Mouse (Mus musculus) liver, embryonic 14.5 days (tissue): ENCODE results near the gene Olfr464. TPM values are rescaled to one million over a fixed set of nuclear protein-coding genes. Genes with fewer than 3 reads are reported as not detected.

ENCODE experiments used
- ATAC-seq: fragments of 200-750 bp; cut with Nextera tagmentation; 2 replicates; pipeline ENCODE4 v1.8.0; 2017; ENCODE audit warnings: moderate number of reproducible peaks, mild to moderate bottlenecking, moderate library complexity; ENCODE audit not compliant: insufficient read depth
- DNase-seq, 3 experiments: peaks; one replicate each; pipeline ENCODE4 v3.0.0-alpha.2; 2012 to 2013; ENCODE audit warnings: low read depth in 3 of 3, low spot score in 3 of 3
- H3K27ac ChIP-seq: fragments of 300-500 bp; sonication (generic); 2 replicates; pipeline ENCODE4 v1.5.1; 2014; ENCODE audit warnings: moderate library complexity, mild to moderate bottlenecking, control low read depth, inconsistent platforms
- H3K27me3 ChIP-seq: fragments of 300-500 bp; sonication (generic); 2 replicates; pipeline ENCODE4 v1.6.1; 2014; ENCODE audit warnings: mild to moderate bottlenecking, low read length, moderate library complexity; ENCODE audit not compliant: control insufficient read depth, insufficient read depth
- H3K36me3 ChIP-seq: fragments of 300-500 bp; sonication (generic); replicated peaks from 2 replicates; pipeline ENCODE4 v1.6.1; 2014; ENCODE audit warnings: low read depth; ENCODE audit not compliant: control insufficient read depth, insufficient read depth
- H3K4me1 ChIP-seq, 2 experiments: fragments of 200-500 bp in 1 of 2; fragments of 300-500 bp in 1 of 2; sonication (generic) in 1 of 2; replicated peaks; 2 replicates each; pipeline ENCODE4 v1.6.1; 2012 to 2014; ENCODE audit warnings: antibody characterized with exemption in 1 of 2, inconsistent platforms in 1 of 2, low read length in 1 of 2; ENCODE audit not compliant: control insufficient read depth in 2 of 2, insufficient read depth in 2 of 2
- H3K4me2 ChIP-seq: fragments of 300-500 bp; sonication (generic); 2 replicates; pipeline ENCODE4 v1.6.1; 2014; ENCODE audit warnings: low read depth, mild to moderate bottlenecking, control low read depth, moderate library complexity
- H3K4me3 ChIP-seq, 2 experiments: fragments of 200-500 bp in 1 of 2; fragments of 300-500 bp in 1 of 2; sonication (generic) in 1 of 2; 2 replicates each; pipeline ENCODE4 v1.5.1; 2012 to 2014; ENCODE audit warnings: low read depth in 2 of 2, low read length in 2 of 2, mild to moderate bottlenecking in 2 of 2, control low read depth in 1 of 2, inconsistent platforms in 1 of 2, moderate library complexity in 1 of 2; ENCODE audit not compliant: insufficient read depth in 1 of 2
- H3K9ac ChIP-seq: fragments of 300-500 bp; sonication (generic); replicated peaks from 2 replicates; pipeline ENCODE4 v1.6.1; 2014; ENCODE audit warnings: mild to moderate bottlenecking, control low read depth, moderate library complexity
- H3K9me3 ChIP-seq: fragments of 300-500 bp; sonication (generic); 2 replicates; pipeline ENCODE4 v1.6.1; 2016; ENCODE audit warnings: low read length, mixed read lengths; ENCODE audit not compliant: control insufficient read depth
- CTCF ChIP-seq: IDR thresholded peaks from 2 replicates; pipeline ENCODE4 v1.5.1; 2016; ENCODE audit warnings: antibody characterized with exemption, low read depth, control low read depth
- EP300 ChIP-seq: IDR thresholded peaks from 2 replicates; pipeline ENCODE4 v1.6.1; 2016; ENCODE audit warnings: antibody characterized with exemption, low read depth
- WGBS: fragments of 180-500 bp; shearing (Covaris S2); extraction: QIAGEN DNeasy Blood & Tissue Kit; methylation state at CpG from one replicate; pipeline ENCODE4 v1.1.7; 2014; ENCODE audit not compliant: insufficient replicate concordance; 5-methylcytosine and 5-hydroxymethylcytosine counted together
- polyA plus RNA-seq, 2 experiments: library from polyadenylated mRNA; depleted of rRNA in 1 of 2; stranded (reverse) in 1 of 2; unstranded in 1 of 2; fragments of >200 nt; fragmentation: Nextera tagmentation in 1 of 2; extraction: Ambion mirVana in 1 of 2; gene quantifications; 2 replicates each; pipeline versions ENCODE4 v1.2.1 to v1.2.3; 2012 to 2014

The Olfr464 gene
- polyA plus RNA-seq, 2 experiments = not detected

- no peak overlapping the region for H3K9ac ChIP-seq
- no peak overlapping the region for H3K4me2 ChIP-seq
- no peaks in the 10 kb centered on the region for H3K27me3 ChIP-seq
- no peaks in the 10 kb centered on the region for H3K9me3 ChIP-seq
- H3K4me1 ChIP-seq = no peaks in the 10 kb centered on the region
- no peak for ATAC-seq
- H3K27ac ChIP-seq = no peak overlapping the region
- TF ChIP-seq CTCF = no peak
- TF ChIP-seq EP300 = no peak
- no peak for DNase-seq
- no peak overlapping the region for H3K4me3 ChIP-seq
- 50% methylated on average over 2 of the region's 2 CpGs for WGBS
- no peaks in the 10 kb centered on the region for H3K36me3 ChIP-seq
Measured at GRCm38 (mm10) chr11:87920301-87920700, 466 bp downstream of the Olfr464 start.

- H3K27me3 ChIP-seq = no peaks in the 10 kb centered on the region
- H3K4me2 ChIP-seq = no peak overlapping the region
- 60% methylated on average over 1 of the region's 1 CpGs for WGBS
- no peak overlapping the region for H3K9ac ChIP-seq
- no peaks in the 10 kb centered on the region for H3K4me1 ChIP-seq
- no peak overlapping the region for H3K4me3 ChIP-seq
- no peaks in the 10 kb centered on the region for H3K36me3 ChIP-seq
- no peak for TF ChIP-seq EP300
- TF ChIP-seq CTCF = no peak
- DNase-seq = no peak
- no peak overlapping the region for H3K27ac ChIP-seq
- no peak for ATAC-seq
- H3K9me3 ChIP-seq = no peaks in the 10 kb centered on the region
Measured at GRCm38 (mm10) chr11:87916005-87916404, 4.8 kb downstream of the Olfr464 start.

DNA sequence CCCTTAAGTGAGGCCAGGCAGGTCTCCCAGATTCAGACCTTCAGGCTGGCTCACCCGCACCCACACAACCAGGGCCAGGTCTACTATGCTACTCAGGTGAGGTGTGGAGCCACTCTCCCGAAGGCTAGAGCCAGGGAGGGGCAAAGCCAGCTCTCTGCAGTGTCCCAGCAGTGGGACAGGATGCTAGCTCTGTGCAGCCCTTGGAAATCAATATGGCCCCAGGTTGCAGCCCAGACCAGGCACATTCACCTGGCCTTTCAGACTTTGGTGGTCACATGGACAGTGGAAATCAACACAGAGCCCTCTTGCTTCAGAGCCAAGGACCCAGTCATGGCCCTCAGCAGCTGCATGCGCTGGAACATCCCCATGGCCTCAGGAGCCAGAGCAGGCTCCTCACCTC, 16.4 kb downstream of the Olfr464 start:
- 41% methylated on average over 3 of the region's 3 CpGs for WGBS
- Histone ChIP-seq H3K4me3 (no peak overlapping the region), H3K27me3 (no peaks in the 10 kb centered on the region), H3K36me3 (no peaks in the 10 kb centered on the region), H3K9me3 (no peaks in the 10 kb centered on the region), H3K9ac (no peak overlapping the region), H3K27ac (no peak overlapping the region), H3K4me2 (no peak overlapping the region), H3K4me1 (no peaks in the 10 kb centered on the region)
- ATAC-seq = no peak
- TF ChIP-seq CTCF (no peak), EP300 (no peak)
- no peak for DNase-seq

GRCm38 (mm10) chr11:87897287-87897686, 23.5 kb downstream of the Olfr464 start, which contains the start of gene Olfr463:
Gene Olfr463, minus strand, starts transcription at chr11:87897387.
- H3K4me3 ChIP-seq = no peak within 1 kb of the TSS
- no peaks in the 10 kb centered on the region for H3K9me3 ChIP-seq
- H3K27ac ChIP-seq = no peak within 1 kb of the TSS
- no peaks in the 10 kb centered on the region for H3K36me3 ChIP-seq
- H3K4me2 ChIP-seq = no peak within 1 kb of the TSS
- H3K27me3 ChIP-seq = no peaks in the 10 kb centered on the region
- ATAC-seq = no peak
- no peak for DNase-seq
- H3K9ac ChIP-seq = no peak within 1 kb of the TSS
- TF ChIP-seq CTCF (no peak), EP300 (no peak)
- no peaks in the 10 kb centered on the region for H3K4me1 ChIP-seq

GRCm38 (mm10) chr11:87892168-87892567, 28.6 kb downstream of the Olfr464 start, which contains the start of gene Olfr462:
Gene Olfr462, minus strand, starts transcription at chr11:87892268.
- WGBS = 62% methylated on average over 6 of the region's 6 CpGs
- H3K4me1 ChIP-seq = no peaks in the 10 kb centered on the region
- no peaks in the 10 kb centered on the region for H3K27me3 ChIP-seq
- no peaks in the 10 kb centered on the region for H3K36me3 ChIP-seq
- no peak within 1 kb of the TSS for H3K27ac ChIP-seq
- TF ChIP-seq CTCF (no peak), EP300 (no peak)
- no peak within 1 kb of the TSS for H3K9ac ChIP-seq
- DNase-seq (no peak), ATAC-seq (no peak)
- H3K4me2 ChIP-seq = no peak within 1 kb of the TSS
- H3K4me3 ChIP-seq = no peak within 1 kb of the TSS
- no peaks in the 10 kb centered on the region for H3K9me3 ChIP-seq

DNA sequence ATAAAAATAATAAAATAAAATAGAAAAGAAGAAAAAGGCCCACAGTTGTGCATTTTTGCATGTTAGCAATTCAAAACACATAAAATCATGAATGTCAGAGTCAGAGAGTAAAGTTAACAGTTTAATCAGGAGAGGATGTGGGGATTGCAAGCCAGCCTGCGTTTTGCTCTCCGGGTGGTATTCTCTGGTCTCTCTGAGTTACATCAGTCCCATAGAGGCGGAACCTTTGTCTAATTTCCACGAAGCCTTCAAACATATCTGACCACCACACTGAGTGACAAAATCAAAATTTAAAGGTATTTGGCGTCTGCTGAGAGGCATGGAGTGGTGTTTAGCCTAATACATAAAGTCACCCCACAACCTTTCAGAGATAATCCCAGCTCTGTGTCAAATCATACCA, 35.9 kb downstream of the Olfr464 start:
- 54% methylated on average over 5 of the region's 5 CpGs for WGBS
- Histone ChIP-seq H3K4me2 (no peak overlapping the region), H3K27me3 (no peaks in the 10 kb centered on the region), H3K36me3 (no peaks in the 10 kb centered on the region), H3K27ac (no peak overlapping the region), H3K4me1 (no peaks in the 10 kb centered on the region), H3K4me3 (no peak overlapping the region), H3K9me3 (no peaks in the 10 kb centered on the region), H3K9ac (no peak overlapping the region)
- TF ChIP-seq CTCF = no peak
- TF ChIP-seq EP300 = no peak
- no peak for ATAC-seq
- DNase-seq = no peak
